Comparison of ENCODE assay signal across 8 mouse cellular contexts in genomic region chr5:134352527-134353001, GRCm38 (mm10). TPM values are rescaled to one million over a fixed set of nuclear protein-coding genes. Genes with fewer than 3 reads are reported as not detected.
DNase-seq lines count a peak whose midpoint lies in the region; ATAC-seq and TF ChIP-seq lines count a peak whose summit lies in the region.
"Had no signal": no experiment of that assay in that cellular context is flagged by ENCODE, and none has a peak within 500 bp of the region (broad histone marks: within the 10 kb centered on the region; RNA-seq: fewer than 3 reads in every experiment).

No protein-coding gene starts in this region.

- H3K27ac ChIP-seq in embryonic facial prominence, embryonic 15.5 days (replicated peaks): peak overlapping the region; percentile 31
- H3K27ac ChIP-seq in stomach, postnatal 0 days (replicated peaks): peak overlapping the region; percentile 14; the same call in 1 of the 2 replicates
- H3K27ac ChIP-seq in thymus, adult 2 months (ENCODE audit: control insufficient read depth, insufficient read depth, low read length): no peak overlapping the region

- 44% methylated on average over 3 of the region's 3 CpGs for WGBS in embryonic facial prominence, embryonic 15.5 days
- 46% methylated on average over 3 of the region's 3 CpGs for WGBS in stomach, postnatal 0 days
- WGBS in thymus, adult 2 months: 87% methylated on average over 3 of the region's 3 CpGs

- H3K4me1 ChIP-seq in embryonic facial prominence, embryonic 15.5 days: peaks cover 26% of the 10 kb centered on the region
- no peaks in the 10 kb centered on the region for H3K4me1 ChIP-seq in stomach, postnatal 0 days (replicated peaks; ENCODE audit: control insufficient read depth, insufficient read depth)
- peaks cover 33% of the 10 kb centered on the region for H3K4me1 ChIP-seq in thymus, adult 2 months (replicated peaks; ENCODE audit: control insufficient read depth, insufficient read depth, low read length)

- no peak overlapping the region for H3K4me2 ChIP-seq in embryonic facial prominence, embryonic 15.5 days (replicated peaks)
- H3K4me2 ChIP-seq in stomach, postnatal 0 days (replicated peaks; ENCODE audit: low read depth): no peak overlapping the region

- no peaks in the 10 kb centered on the region for H3K27me3 ChIP-seq in embryonic facial prominence, embryonic 15.5 days
- no peaks in the 10 kb centered on the region for H3K27me3 ChIP-seq in stomach, postnatal 0 days (ENCODE audit: control insufficient read depth, insufficient read depth, low read length)
- no peaks in the 10 kb centered on the region for H3K27me3 ChIP-seq in thymus, adult 2 months (ENCODE audit: control insufficient read depth, insufficient read depth, low read length)
- H3K27me3 ChIP-seq: Patski had no signal

- TF ChIP-seq EP300 in stomach, postnatal 0 days (optimal IDR thresholded peaks at IDR 0.05): no peak

- no peak for TF ChIP-seq CTCF in stomach, postnatal 0 days (IDR thresholded peaks at IDR 0.05; ENCODE audit: low read depth)
- no peak for TF ChIP-seq CTCF in thymus, adult 2 months (IDR thresholded peaks at IDR 0.05; ENCODE audit: borderline replicate concordance, control insufficient read depth, extremely low read depth, insufficient read depth, low read length, poor library complexity)

- H3K4me3 ChIP-seq in embryonic facial prominence, embryonic 15.5 days (replicated peaks): no peak overlapping the region
- H3K4me3 ChIP-seq in stomach, postnatal 0 days (ENCODE audit: low read depth, low read length): no peak overlapping the region
- no peak overlapping the region for H3K4me3 ChIP-seq in thymus, adult 2 months (ENCODE audit: control insufficient read depth, insufficient read depth, low read length)

- peaks cover 13% of the 10 kb centered on the region for H3K36me3 ChIP-seq in embryonic facial prominence, embryonic 15.5 days
- no peaks in the 10 kb centered on the region for H3K36me3 ChIP-seq in stomach, postnatal 0 days (ENCODE audit: control insufficient read depth, insufficient read depth, low read length)
- H3K36me3 ChIP-seq in thymus, adult 2 months (ENCODE audit: control insufficient read depth, insufficient read depth, low read length): no peaks in the 10 kb centered on the region

- H3K9ac ChIP-seq in embryonic facial prominence, embryonic 15.5 days: no peak overlapping the region
- no peak overlapping the region for H3K9ac ChIP-seq in stomach, postnatal 0 days (ENCODE audit: low read length)

- no peak for TF ChIP-seq POLR2A in thymus, adult 2 months (IDR thresholded peaks at IDR 0.05; ENCODE audit: control insufficient read depth, extremely low read depth, insufficient read depth, low read length, poor library complexity)

- peak; percentile 18 for DNase-seq in left cerebral cortex, postnatal 4 days
- no peak for DNase-seq in left cerebral cortex, adult 11 months (ENCODE audit: low spot score)
- peak; percentile 34 to 60 for DNase-seq in heart, postnatal 10 days
- DNase-seq in stomach, postnatal 0 days (ENCODE audit: low spot score): no peak
- no peak for DNase-seq in thymus, adult 2 months
- no peak for DNase-seq in urinary bladder, postnatal 14 days (ENCODE audit: low spot score)

- ATAC-seq in embryonic facial prominence, embryonic 15.5 days (ENCODE audit: insufficient number of reproducible peaks, low FRiP score, low TSS enrichment, low read depth): peak; percentile 63; the same call in 1 of the 2 replicates
- no peak for ATAC-seq in stomach, postnatal 0 days (ENCODE audit: low FRiP score, low TSS enrichment)
- ATAC-seq: Patski had no signal

- H3K9me3 ChIP-seq in embryonic facial prominence, embryonic 15.5 days (replicated peaks): no peaks in the 10 kb centered on the region
- no peaks in the 10 kb centered on the region for H3K9me3 ChIP-seq in stomach, postnatal 0 days (ENCODE audit: control insufficient read depth, low read length)

- intact Hi-C loops in left cerebral cortex, postnatal 4 days (cut with DNase I): no loop called here
- intact Hi-C loops in heart, postnatal 10 days (cut with DNase I): no loop called here

RNA-seq across cellular contexts. Expression of gene Gtf2i, which starts 38.0 kb away (rescaled TPM):
- total RNA-seq in left cerebral cortex, postnatal 4 days (2021): 100 to 1,000 TPM; 172 to 181 TPM
- polyA plus RNA-seq in embryonic facial prominence, embryonic 15.5 days (2015; fragmentation: Nextera tagmentation; extraction: Ambion mirVana): 190 and 202 TPM in 2 replicates
- total RNA-seq in heart, postnatal 10 days (2021): 100 to 1,000 TPM; 195 to 218 TPM
- 63.0 and 81.9 TPM in 2 replicates for polyA plus RNA-seq in stomach, postnatal 0 days (2015; fragmentation: Nextera tagmentation; extraction: Ambion mirVana)
- 131 and 136 TPM in 2 replicates for polyA plus RNA-seq in thymus, adult 2 months (2012; rRNA removed)

Comparison
In these comparisons a context has a peak if more than half of its experiments do, and no peak if none do; other contexts are left out.
1. DNase-seq: peak in left cerebral cortex, postnatal 4 days (single experiment) and heart, postnatal 10 days (2 of 2); none in left cerebral cortex, adult 11 months (single experiment), stomach, postnatal 0 days (single experiment), thymus, adult 2 months (single experiment) and urinary bladder, postnatal 14 days (single experiment).